Mouse (Mus musculus): ENCODE results near the gene Nup107.

The Nup107 gene

GRCm38 (mm10) chr10:117752851-117753647, 39.5 kb downstream of the Nup107 start:
- no peak for DNase-seq (ENCODE audit: low spot score in 2 of 2)

GRCm38 (mm10) chr10:117752304-117752821, 40.1 kb downstream of the Nup107 start:
- DNase-seq (ENCODE audit: low spot score in 2 of 2), result no peak

GRCm38 (mm10) chr10:117751744-117752143, 40.8 kb downstream of the Nup107 start:
- no peak for DNase-seq (ENCODE audit: low spot score in 2 of 2)

GRCm38 (mm10) chr10:117751282-117751610, 41.3 kb downstream of the Nup107 start:
- no peak for DNase-seq (ENCODE audit: low spot score in 2 of 2)

- no peak for DNase-seq (ENCODE audit: low spot score in 2 of 2)
Measured at GRCm38 (mm10) chr10:117750529-117751281, 41.8 kb downstream of the Nup107 start.

GRCm38 (mm10) chr10:117749787-117750343, 42.6 kb downstream of the Nup107 start:
- DNase-seq (ENCODE audit: low spot score in 2 of 2), result no peak

- DNase-seq (ENCODE audit: low spot score in 2 of 2), result no peak
Measured at GRCm38 (mm10) chr10:117749050-117749686, 43.3 kb downstream of the Nup107 start.

- no peak for DNase-seq (ENCODE audit: low spot score in 2 of 2)
Measured at GRCm38 (mm10) chr10:117748276-117749049, 44.0 kb downstream of the Nup107 start.

- no peak for DNase-seq (ENCODE audit: low spot score in 2 of 2)
Measured at GRCm38 (mm10) chr10:117747711-117748110, 44.8 kb downstream of the Nup107 start.

GRCm38 (mm10) chr10:117746297-117746883, 46.1 kb downstream of the Nup107 start, which contains the start of gene Slc35e3:
Slc35e3 (minus strand) TSS chr10:117746365.
- DNase-seq (ENCODE audit: low spot score in 2 of 2), result peak; percentile 92 to 95

- peak in 1 of 2 experiments; percentile 38 for DNase-seq (ENCODE audit: low spot score in 2 of 2)
Measured at GRCm38 (mm10) chr10:117745570-117746296, 46.8 kb downstream of the Nup107 start.

GRCm38 (mm10) chr10:117743917-117744316, 48.6 kb downstream of the Nup107 start:
- DNase-seq (ENCODE audit: low spot score in 2 of 2), result no peak

GRCm38 (mm10) chr10:117743182-117743581, 49.3 kb downstream of the Nup107 start:
- no peak for DNase-seq (ENCODE audit: low spot score in 2 of 2)

- DNase-seq (ENCODE audit: low spot score in 2 of 2), result no peak
Measured at GRCm38 (mm10) chr10:117742618-117743017, 49.9 kb downstream of the Nup107 start.

GRCm38 (mm10) chr10:117741698-117742475, 50.6 kb downstream of the Nup107 start:
- DNase-seq (ENCODE audit: low spot score in 2 of 2), result no peak

GRCm38 (mm10) chr10:117740921-117741320, 51.6 kb downstream of the Nup107 start:
- no peak for DNase-seq (ENCODE audit: low spot score in 2 of 2)

GRCm38 (mm10) chr10:117740171-117740570, 52.3 kb downstream of the Nup107 start:
- DNase-seq (ENCODE audit: low spot score in 2 of 2), result no peak

GRCm38 (mm10) chr10:117739648-117739948, 52.9 kb downstream of the Nup107 start:
- DNase-seq (ENCODE audit: low spot score in 2 of 2), result no peak

GRCm38 (mm10) chr10:117738928-117739647, 53.4 kb downstream of the Nup107 start:
- no peak for DNase-seq (ENCODE audit: low spot score in 2 of 2)

Measured in right cerebral cortex, adult 2 months (tissue).